Mouse (Mus musculus) neural tube, embryonic 11.5 days (tissue): ENCODE measurements around the gene Glis1. TPM values are rescaled to one million over a fixed set of nuclear protein-coding genes. Genes with fewer than 3 reads are reported as not detected.

Source experiments
- ATAC-seq: fragments of 200-750 bp; cut with Nextera tagmentation; 2 replicates; pipeline ENCODE4 v1.8.0; 2017; ENCODE audit warnings: moderate number of reproducible peaks, mild to moderate bottlenecking, moderate TSS enrichment, moderate library complexity; ENCODE audit not compliant: insufficient read depth, low FRiP score, low TSS enrichment
- DNase-seq: peaks from one replicate; pipeline ENCODE4 v3.0.0-alpha.2; 2015; ENCODE audit warnings: low spot score
- H3K27ac ChIP-seq: fragments of 300-500 bp; sonication (generic); 2 replicates; pipeline ENCODE4 v1.5.1; 2014; ENCODE audit warnings: low read depth, mild to moderate bottlenecking, low read length
- H3K27me3 ChIP-seq: fragments of 300-500 bp; sonication (generic); 2 replicates; pipeline ENCODE4 v1.6.1; 2014; ENCODE audit warnings: mild to moderate bottlenecking, low read length, mixed read lengths; ENCODE audit not compliant: control insufficient read depth, insufficient read depth
- H3K36me3 ChIP-seq: fragments of 300-500 bp; sonication (generic); 2 replicates; pipeline ENCODE4 v1.6.1; 2014; ENCODE audit warnings: mild to moderate bottlenecking, low read length, moderate library complexity, mixed read lengths; ENCODE audit not compliant: control insufficient read depth, insufficient read depth
- H3K4me1 ChIP-seq: fragments of 300-500 bp; sonication (generic); 2 replicates; pipeline ENCODE4 v1.6.1; 2014; ENCODE audit warnings: low read length, mixed read lengths; ENCODE audit not compliant: control insufficient read depth, insufficient read depth
- H3K4me2 ChIP-seq: fragments of 300-500 bp; sonication (generic); 2 replicates; pipeline ENCODE4 v1.6.1; 2014; ENCODE audit warnings: low read depth, mild to moderate bottlenecking, moderate library complexity
- H3K4me3 ChIP-seq: fragments of 300-500 bp; sonication (generic); 2 replicates; pipeline ENCODE4 v1.5.1; 2014; ENCODE audit warnings: low read depth, low read length
- H3K9ac ChIP-seq: fragments of 300-500 bp; sonication (generic); 2 replicates; pipeline ENCODE4 v1.6.1; 2014; ENCODE audit warnings: mild to moderate bottlenecking, low read length
- H3K9me3 ChIP-seq: fragments of 300-500 bp; sonication (generic); 2 replicates; pipeline ENCODE4 v1.6.1; 2016; ENCODE audit warnings: low read length; ENCODE audit not compliant: control insufficient read depth
- WGBS: fragments of 180-500 bp; shearing (Covaris S2); extraction: QIAGEN DNeasy Blood & Tissue Kit; methylation state at CpG from one replicate; pipeline ENCODE4 v1.1.7; 2014; 5-methylcytosine and 5-hydroxymethylcytosine counted together
- polyA plus RNA-seq: library from polyadenylated mRNA; unstranded; fragments of >200 nt; fragmentation: Nextera tagmentation; extraction: Ambion mirVana; gene quantifications from 2 replicates; pipeline ENCODE4 v1.2.1, GENCODE M21; 2014

The Glis1 gene
- polyA plus RNA-seq, 1 experiment from 2014 or later = 2.4 TPM

DNA sequence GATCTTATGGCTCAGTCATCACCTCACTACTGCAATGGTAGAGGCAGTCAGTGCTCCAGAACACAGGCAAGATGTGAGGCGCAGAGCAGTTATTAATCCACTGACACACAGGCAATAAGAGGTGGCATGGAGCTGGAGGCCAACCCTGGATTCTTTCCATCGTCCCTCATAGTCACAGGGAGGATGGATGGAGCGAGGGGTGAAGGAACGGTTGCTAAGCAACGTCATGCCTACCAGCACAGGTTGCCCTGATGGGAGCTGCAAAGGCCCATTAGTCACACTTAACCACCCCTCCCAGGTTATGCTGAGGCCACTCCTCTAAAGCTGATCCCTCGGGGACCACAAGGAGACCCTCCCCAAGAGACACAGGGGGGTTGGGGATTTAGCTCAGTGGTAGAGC lies 187.9 kb downstream of the Glis1 start:
- Histone ChIP-seq H3K36me3 (no peaks in the 10 kb centered on the region), H3K9ac (no peak overlapping the region), H3K27me3 (no peaks in the 10 kb centered on the region), H3K9me3 (no peaks in the 10 kb centered on the region), H3K4me1 (peaks cover 12% of the 10 kb centered on the region; the same call in 1 of the 2 replicates), H3K4me2 (no peak overlapping the region), H3K27ac (no peak overlapping the region), H3K4me3 (no peak overlapping the region)
- ATAC-seq (no peak), DNase-seq (no peak)
- WGBS = 71% methylated on average over 6 of the region's 6 CpGs

DNA sequence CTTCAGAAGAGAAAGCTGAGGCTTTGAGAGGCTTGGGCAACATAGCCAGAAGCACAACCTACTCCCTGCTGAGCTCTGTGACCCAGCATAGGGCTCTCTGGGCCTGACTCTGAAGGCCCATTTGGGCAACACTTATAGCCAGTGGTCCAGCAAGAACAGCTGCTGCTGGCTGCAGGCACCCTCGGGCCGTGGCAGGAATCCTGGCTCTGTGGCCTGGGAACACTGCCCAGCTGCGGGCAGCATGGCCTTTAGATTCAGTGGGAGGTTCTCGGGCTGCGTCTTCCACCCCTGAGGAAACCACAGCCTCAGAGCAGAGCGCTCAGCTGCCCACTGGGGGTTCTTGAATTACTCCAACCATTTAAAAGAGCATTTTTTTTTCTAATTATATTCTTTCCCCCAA lies 189.5 kb downstream of the Glis1 start:
- WGBS = 76% methylated on average over 6 of the region's 6 CpGs
- ATAC-seq = no peak

DNA sequence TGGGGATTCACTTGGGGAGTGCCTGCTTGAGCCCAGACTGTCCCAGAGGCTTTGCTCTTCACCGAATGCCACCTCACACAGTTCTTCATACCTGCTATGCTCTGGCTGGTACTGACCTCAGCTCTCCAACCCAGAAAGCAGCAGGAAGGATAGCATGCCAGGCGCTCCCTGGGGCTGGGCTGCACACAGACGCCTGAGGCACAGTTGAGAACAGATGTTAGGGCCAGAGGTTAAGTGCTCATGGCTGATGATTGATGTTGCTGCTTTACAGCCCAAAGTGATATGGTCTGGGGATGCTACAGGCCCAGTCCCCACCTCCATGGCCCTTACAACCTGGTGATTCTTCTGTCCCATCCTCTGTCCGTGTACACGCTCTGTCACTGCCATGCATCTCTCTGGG lies 190.6 kb downstream of the Glis1 start:
- Histone ChIP-seq H3K36me3 (no peaks in the 10 kb centered on the region), H3K4me1 (peaks cover 12% of the 10 kb centered on the region), H3K4me3 (no peak overlapping the region), H3K9me3 (no peaks in the 10 kb centered on the region), H3K27ac (no peak overlapping the region), H3K9ac (no peak overlapping the region), H3K27me3 (no peaks in the 10 kb centered on the region), H3K4me2 (no peak overlapping the region)
- peak; percentile 60 for DNase-seq
- peak; percentile 40; the same call in 1 of the 2 replicates for ATAC-seq
- WGBS = 53% methylated on average over 5 of the region's 5 CpGs

More for the DNA sequence above, 189.5 kb downstream of the Glis1 start:
- Histone ChIP-seq H3K4me3 (no peak overlapping the region), H3K9ac (no peak overlapping the region), H3K27ac (no peak overlapping the region), H3K9me3 (no peaks in the 10 kb centered on the region), H3K36me3 (no peaks in the 10 kb centered on the region), H3K27me3 (no peaks in the 10 kb centered on the region), H3K4me2 (no peak overlapping the region), H3K4me1 (peaks cover 12% of the 10 kb centered on the region)
- no peak for DNase-seq

DNA sequence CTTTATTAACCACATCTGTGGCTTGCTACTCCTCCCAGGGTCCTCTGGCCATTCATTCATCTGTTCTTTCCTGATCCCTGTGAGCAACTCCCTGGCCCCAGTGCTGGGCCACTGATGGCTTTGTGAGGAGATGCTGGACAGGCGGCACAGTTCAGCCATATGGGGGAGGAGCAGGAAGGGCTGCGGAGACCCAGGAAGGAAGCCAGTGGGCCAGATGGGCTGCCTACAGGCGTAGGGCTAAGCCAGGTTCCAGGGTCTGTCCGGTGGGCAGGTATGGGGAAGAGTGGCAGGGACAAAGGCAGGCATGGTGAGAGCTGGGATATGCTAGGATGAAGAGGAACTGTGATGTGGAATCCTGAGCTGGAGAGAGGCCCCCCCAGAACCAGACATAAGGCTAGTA lies 193.8 kb downstream of the Glis1 start:
- H3K9me3 ChIP-seq = no peaks in the 10 kb centered on the region
- no peaks in the 10 kb centered on the region for H3K27me3 ChIP-seq
- H3K4me2 ChIP-seq = no peak overlapping the region
- ATAC-seq (no peak), DNase-seq (no peak)
- no peak overlapping the region for H3K4me3 ChIP-seq
- WGBS = 74% methylated on average over 4 of the region's 4 CpGs
- peaks cover 12% of the 10 kb centered on the region for H3K4me1 ChIP-seq
- H3K9ac ChIP-seq = no peak overlapping the region
- no peak overlapping the region for H3K27ac ChIP-seq
- no peaks in the 10 kb centered on the region for H3K36me3 ChIP-seq

DNA sequence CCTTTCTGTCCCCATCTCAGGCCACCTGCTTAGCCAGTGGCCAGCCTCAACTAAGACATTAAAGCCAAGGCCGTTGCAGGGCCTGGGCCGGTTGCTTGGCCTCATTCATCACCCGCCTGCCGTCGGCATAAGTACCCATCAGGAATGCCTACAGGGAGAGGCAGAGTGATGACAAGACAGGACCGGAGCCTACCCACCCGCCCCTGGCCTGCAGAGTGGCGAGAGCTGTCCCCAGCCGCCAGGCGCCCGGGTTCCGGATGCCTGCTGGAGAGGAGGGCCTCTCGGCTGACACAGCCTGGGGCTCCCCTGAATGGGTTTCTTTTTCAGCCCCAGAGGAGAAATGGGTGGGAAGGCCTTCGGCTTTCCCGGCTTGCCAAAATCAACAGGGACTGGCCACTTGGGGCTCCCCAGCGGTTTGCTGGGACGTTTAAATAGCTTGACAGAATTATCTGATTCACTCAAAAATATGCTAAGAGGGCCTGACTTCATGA lies 194.6 kb downstream of the Glis1 start:
- no peaks in the 10 kb centered on the region for H3K27me3 ChIP-seq
- H3K4me2 ChIP-seq = no peak overlapping the region
- DNase-seq (no peak), ATAC-seq (no peak)
- H3K27ac ChIP-seq = no peak overlapping the region
- H3K4me1 ChIP-seq = peaks cover 10% of the 10 kb centered on the region
- H3K4me3 ChIP-seq = no peak overlapping the region
- H3K9me3 ChIP-seq = no peaks in the 10 kb centered on the region
- H3K9ac ChIP-seq = no peak overlapping the region
- WGBS = 61% methylated on average over 17 of the region's 17 CpGs
- H3K36me3 ChIP-seq = no peaks in the 10 kb centered on the region

DNA sequence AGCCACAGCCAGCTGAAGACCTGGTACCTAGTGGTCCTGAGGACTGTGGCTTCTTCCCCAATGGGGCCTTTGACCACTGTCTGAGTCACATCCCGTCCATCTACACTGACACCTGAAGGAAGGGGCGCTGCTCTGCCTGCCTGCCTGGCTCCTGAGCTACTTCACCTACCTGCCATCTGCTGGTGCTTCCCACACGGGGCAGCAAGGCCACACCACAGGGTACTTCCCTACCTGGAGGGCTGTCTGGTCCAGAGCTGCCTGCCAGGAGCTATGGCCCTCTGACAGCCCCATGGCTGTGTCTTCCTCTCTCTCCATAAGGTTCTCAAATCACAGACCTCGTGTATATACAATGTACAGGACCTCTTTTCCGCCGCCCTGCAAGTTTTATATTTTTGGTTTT lies 200.2 kb downstream of the Glis1 start:
- Histone ChIP-seq H3K36me3 (no peaks in the 10 kb centered on the region), H3K27ac (no peak overlapping the region), H3K9me3 (no peaks in the 10 kb centered on the region), H3K9ac (no peak overlapping the region), H3K4me1 (0 out of 2 replicates have a peak, but pooled peaks cover 3% of the 10 kb centered on the region), H3K4me3 (no peak overlapping the region), H3K27me3 (no peaks in the 10 kb centered on the region), H3K4me2 (no peak overlapping the region)
- DNase-seq = no peak
- no peak for ATAC-seq
- 72% methylated on average over 6 of the region's 6 CpGs for WGBS

DNA sequence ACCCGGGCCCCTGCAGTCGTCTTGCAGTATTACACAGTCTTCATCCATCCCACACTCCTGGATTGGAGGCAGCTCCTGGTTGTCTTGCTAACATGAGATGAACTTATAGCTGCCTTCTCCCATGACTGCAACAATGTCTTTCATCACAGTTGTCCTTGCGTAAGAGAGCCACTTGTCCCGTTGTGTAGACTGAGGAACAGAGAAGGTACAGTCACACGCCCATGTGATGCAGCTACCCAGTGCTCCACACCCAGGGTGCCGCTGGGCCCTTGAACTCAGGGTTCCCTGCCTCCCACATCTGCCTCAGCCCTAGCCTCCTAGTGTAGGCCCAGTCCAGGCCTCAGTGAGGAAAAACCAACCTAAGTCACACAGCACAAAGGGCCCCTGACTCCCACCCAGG lies 201.7 kb downstream of the Glis1 start:
- no peaks in the 10 kb centered on the region for H3K36me3 ChIP-seq
- WGBS = 73% methylated on average over 6 of the region's 6 CpGs
- no peak overlapping the region for H3K27ac ChIP-seq
- no peak overlapping the region for H3K4me2 ChIP-seq
- H3K4me1 ChIP-seq = 0 out of 2 replicates have a peak, but pooled peaks cover 3% of the 10 kb centered on the region
- ATAC-seq (no peak), DNase-seq (no peak)
- H3K27me3 ChIP-seq = no peaks in the 10 kb centered on the region
- no peak overlapping the region for H3K9ac ChIP-seq
- H3K4me3 ChIP-seq = no peak overlapping the region
- H3K9me3 ChIP-seq = no peaks in the 10 kb centered on the region

DNA sequence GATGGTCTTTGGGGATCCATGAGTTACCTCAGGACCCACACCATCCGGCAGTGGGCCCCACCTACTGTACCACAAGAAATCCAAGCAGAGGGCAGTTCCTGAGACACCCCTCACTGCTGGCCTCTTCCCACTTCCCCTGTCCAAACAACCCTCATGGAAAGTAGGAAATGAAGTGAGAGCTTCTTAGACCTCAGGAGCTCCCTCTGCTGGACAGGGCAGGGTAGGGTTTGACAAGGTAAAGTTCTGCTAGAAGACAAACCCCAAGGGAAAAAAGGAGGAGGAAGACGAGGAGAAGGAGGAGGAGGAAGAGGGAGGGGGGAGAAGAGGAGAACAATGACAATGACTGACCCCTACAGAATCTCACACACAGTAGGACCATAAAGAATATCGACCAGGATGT lies 203.3 kb downstream of the Glis1 start:
- H3K27ac ChIP-seq = no peak overlapping the region
- no peaks in the 10 kb centered on the region for H3K36me3 ChIP-seq
- 63% methylated on average over 3 of the region's 3 CpGs for WGBS
- H3K4me1 ChIP-seq = 0 out of 2 replicates have a peak, but pooled peaks cover 3% of the 10 kb centered on the region
- no peak overlapping the region for H3K4me2 ChIP-seq
- H3K9ac ChIP-seq = no peak overlapping the region
- H3K9me3 ChIP-seq = no peaks in the 10 kb centered on the region
- DNase-seq = no peak
- H3K27me3 ChIP-seq = no peaks in the 10 kb centered on the region
- no peak for ATAC-seq
- no peak overlapping the region for H3K4me3 ChIP-seq

DNA sequence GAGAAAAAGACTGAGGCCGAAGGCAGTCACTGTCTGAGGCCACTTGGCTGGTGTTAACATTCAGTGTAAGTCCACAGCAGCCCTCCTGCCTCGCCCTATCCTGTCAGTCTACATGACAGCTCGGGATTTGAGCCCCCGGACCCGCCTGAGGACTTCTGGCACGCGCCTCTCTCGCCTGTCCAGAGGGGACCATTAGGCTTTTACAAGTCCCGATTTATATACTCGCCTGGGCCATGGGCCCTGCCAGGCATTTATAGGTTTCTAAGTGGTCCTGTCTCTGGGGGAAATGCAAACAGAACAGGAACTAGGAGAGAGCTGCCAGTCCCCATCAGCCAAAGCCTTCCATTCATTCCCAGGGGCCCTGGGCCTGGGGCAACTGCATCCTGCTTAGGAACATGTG lies 203.9 kb downstream of the Glis1 start:
- Histone ChIP-seq H3K9me3 (no peaks in the 10 kb centered on the region), H3K27me3 (no peaks in the 10 kb centered on the region), H3K4me2 (no peak overlapping the region), H3K36me3 (no peaks in the 10 kb centered on the region), H3K9ac (no peak overlapping the region), H3K27ac (no peak overlapping the region), H3K4me3 (no peak overlapping the region), H3K4me1 (0 out of 2 replicates have a peak, but pooled peaks cover 3% of the 10 kb centered on the region)
- WGBS = 79% methylated on average over 10 of the region's 10 CpGs
- DNase-seq (no peak), ATAC-seq (no peak)
